Mouse (Mus musculus) heart, postnatal 0 days (tissue): ENCODE data around the gene Schip1. TPM values are rescaled to one million over a fixed set of nuclear protein-coding genes. Genes with fewer than 3 reads are reported as not detected.
A peak's percentile ranks its signal among the peaks of the same experiment; 100 is the strongest.

Source experiments
- ATAC-seq: fragments of 200-750 bp; cut with Nextera tagmentation; 2 replicates; pipeline ENCODE4 v1.8.0; 2017; ENCODE audit warnings: low read depth, moderate number of reproducible peaks, moderate library complexity; ENCODE audit not compliant: insufficient read depth
- DNase-seq: peaks from one replicate; pipeline ENCODE4 v3.0.0-alpha.2; 2016; ENCODE audit warnings: low spot score
- H3K27ac ChIP-seq: fragments of 300-500 bp; sonication (generic); 2 replicates; pipeline ENCODE4 v1.5.1; 2014; ENCODE audit warnings: low read depth, mild to moderate bottlenecking
- H3K27me3 ChIP-seq: fragments of 300-500 bp; sonication (generic); 2 replicates; pipeline ENCODE4 v1.6.1; 2014; ENCODE audit warnings: low read length, mixed read lengths; ENCODE audit not compliant: control insufficient read depth, insufficient read depth
- H3K36me3 ChIP-seq: fragments of 300-500 bp; sonication (generic); replicated peaks from 2 replicates; pipeline ENCODE4 v1.6.1; 2014; ENCODE audit warnings: low read length, mixed read lengths; ENCODE audit not compliant: control insufficient read depth, insufficient read depth
- H3K4me1 ChIP-seq: fragments of 300-500 bp; sonication (generic); 2 replicates; pipeline ENCODE4 v1.6.1; 2014; ENCODE audit warnings: antibody characterized with exemption; ENCODE audit not compliant: control insufficient read depth, insufficient read depth
- H3K4me2 ChIP-seq: fragments of 300-500 bp; sonication (generic); 2 replicates; pipeline ENCODE4 v1.6.1; 2014; ENCODE audit warnings: low read depth, mild to moderate bottlenecking, low read length, moderate library complexity
- H3K4me3 ChIP-seq: fragments of 300-500 bp; sonication (generic); 2 replicates; pipeline ENCODE4 v1.5.1; 2014; ENCODE audit warnings: low read depth, low read length
- H3K9ac ChIP-seq: fragments of 300-500 bp; sonication (generic); replicated peaks from 2 replicates; pipeline ENCODE4 v1.6.1; 2014; ENCODE audit warnings: low read depth, low read length, mixed read lengths
- H3K9me3 ChIP-seq: fragments of 300-500 bp; sonication (generic); replicated peaks from 2 replicates; pipeline ENCODE4 v1.6.1; 2016; ENCODE audit warnings: low read length; ENCODE audit not compliant: control insufficient read depth
- CTCF ChIP-seq: IDR thresholded peaks from 2 replicates; pipeline ENCODE4 v1.5.1; 2016; ENCODE audit warnings: antibody characterized with exemption, control low read depth, low read depth
- EP300 ChIP-seq: IDR thresholded peaks from 2 replicates; pipeline ENCODE4 v1.6.1; 2016; ENCODE audit warnings: antibody characterized with exemption, low read depth
- WGBS: fragments of 180-500 bp; shearing (Covaris S2); extraction: QIAGEN DNeasy Blood & Tissue Kit; methylation state at CpG from one replicate; pipeline ENCODE4 v1.1.7; 2014; 5-methylcytosine and 5-hydroxymethylcytosine counted together
- polyA plus RNA-seq: library from polyadenylated mRNA; unstranded; fragments of >200 nt; fragmentation: Nextera tagmentation; extraction: Ambion mirVana; gene quantifications from 2 replicates; pipeline ENCODE4 v1.2.1, GENCODE M21; 2015
- total RNA-seq: library from RNA; depleted of rRNA; stranded (reverse); fragments of >200 nt; gene quantifications from 2 replicates; pipeline ENCODE4 v1.2.3, GENCODE M21; 2014; ENCODE audit warnings: low replicate concordance

Schip1 gene
- total and polyA plus RNA-seq, 2 experiments from 2014 or later: 58.4 to 74.3 TPM

- ATAC-seq (no peak), DNase-seq (no peak)
- H3K4me1 ChIP-seq: peaks cover 13% of the 10 kb centered on the region; the same call in 1 of the 2 replicates
- no peaks in the 10 kb centered on the region for H3K36me3 ChIP-seq
- TF ChIP-seq EP300: no peak
- no peak for TF ChIP-seq CTCF
- no peak overlapping the region for H3K27ac ChIP-seq
- no peak overlapping the region for H3K4me2 ChIP-seq
- no peaks in the 10 kb centered on the region for H3K27me3 ChIP-seq
- 92% methylated on average over 11 of the region's 11 CpGs for WGBS
- no peaks in the 10 kb centered on the region for H3K9me3 ChIP-seq
- H3K4me3 ChIP-seq: no peak overlapping the region
- no peak overlapping the region for H3K9ac ChIP-seq
Measured at GRCm38 (mm10) chr3:68610598-68611261, 546.1 kb downstream of the Schip1 start.

- no peak for TF ChIP-seq EP300
- TF ChIP-seq CTCF: peak; percentile 58
- peak; percentile 49; the same call in 1 of the 2 replicates for ATAC-seq
Measured at GRCm38 (mm10) chr3:68615042-68615810, 550.6 kb downstream of the Schip1 start.

GRCm38 (mm10) chr3:68616363-68616762, 551.8 kb downstream of the Schip1 start:
- H3K27ac ChIP-seq: no peak overlapping the region
- no peaks in the 10 kb centered on the region for H3K9me3 ChIP-seq
- TF ChIP-seq CTCF: no peak
- no peak for TF ChIP-seq EP300
- DNase-seq (no peak), ATAC-seq (no peak)
- 60% methylated on average over 12 of the region's 12 CpGs for WGBS
- H3K4me3 ChIP-seq: no peak overlapping the region
- H3K9ac ChIP-seq: no peak overlapping the region
- H3K36me3 ChIP-seq: peaks cover 40% of the 10 kb centered on the region
- H3K27me3 ChIP-seq: no peaks in the 10 kb centered on the region
- H3K4me1 ChIP-seq: no peaks in the 10 kb centered on the region
- no peak overlapping the region for H3K4me2 ChIP-seq

More at GRCm38 (mm10) chr3:68615042-68615810, 550.6 kb downstream of the Schip1 start:
- H3K9ac ChIP-seq: no peak overlapping the region
- H3K27ac ChIP-seq: no peak overlapping the region
- peaks cover 6% of the 10 kb centered on the region; the same call in 1 of the 2 replicates for H3K4me1 ChIP-seq
- peak; percentile 32 for DNase-seq
- H3K4me3 ChIP-seq: no peak overlapping the region
- 71% methylated on average over 10 of the region's 10 CpGs for WGBS
- H3K9me3 ChIP-seq: no peaks in the 10 kb centered on the region
- no peak overlapping the region for H3K4me2 ChIP-seq
- H3K27me3 ChIP-seq: no peaks in the 10 kb centered on the region
- peaks cover 29% of the 10 kb centered on the region for H3K36me3 ChIP-seq

GRCm38 (mm10) chr3:68617708-68618107, 553.1 kb downstream of the Schip1 start:
- peaks cover 49% of the 10 kb centered on the region for H3K36me3 ChIP-seq

GRCm38 (mm10) chr3:68619097-68619496, 554.5 kb downstream of the Schip1 start:
- Histone ChIP-seq H3K9me3 (no peaks in the 10 kb centered on the region), H3K36me3 (peaks cover 49% of the 10 kb centered on the region), H3K4me1 (no peaks in the 10 kb centered on the region), H3K27ac (no peak overlapping the region), H3K27me3 (no peaks in the 10 kb centered on the region), H3K4me3 (no peak overlapping the region), H3K9ac (no peak overlapping the region), H3K4me2 (no peak overlapping the region)
- DNase-seq (no peak), ATAC-seq (no peak)
- 70% methylated on average over 5 of the region's 5 CpGs for WGBS
- no peak for TF ChIP-seq EP300
- TF ChIP-seq CTCF: no peak

More at GRCm38 (mm10) chr3:68617708-68618107, 553.1 kb downstream of the Schip1 start:
- TF ChIP-seq CTCF (no peak), EP300 (no peak)
- H3K4me2 ChIP-seq: no peak overlapping the region
- H3K4me3 ChIP-seq: no peak overlapping the region
- H3K27ac ChIP-seq: no peak overlapping the region
- H3K4me1 ChIP-seq: no peaks in the 10 kb centered on the region
- WGBS: 93% methylated on average over 10 of the region's 10 CpGs
- H3K27me3 ChIP-seq: no peaks in the 10 kb centered on the region
- DNase-seq: no peak
- no peaks in the 10 kb centered on the region for H3K9me3 ChIP-seq
- H3K9ac ChIP-seq: no peak overlapping the region
- no peak for ATAC-seq
